ENCODE assay signal across 8 mouse cellular contexts in genomic region chr9:61915393-61916005, GRCm38 (mm10). TPM values are rescaled to one million over a fixed set of nuclear protein-coding genes. Genes with fewer than 3 reads are reported as not detected.
DNase-seq lines count a peak whose midpoint lies in the region; ATAC-seq and TF ChIP-seq lines count a peak whose summit lies in the region.

No protein-coding gene starts in this region.

- H3K4me3 ChIP-seq in kidney, embryonic 16.5 days (ENCODE audit: low read length), result peak overlapping the region; percentile 93
- 0 out of 2 replicates have a peak overlapping the region, but pooled peaks have one; percentile 64 for H3K4me3 ChIP-seq in brown adipose tissue, adult 24 weeks (ENCODE audit: insufficient read depth, low read depth, low read length)
- peak overlapping the region; percentile 89; the same call in 1 of the 2 replicates for H3K4me3 ChIP-seq in hindbrain, postnatal 0 days (ENCODE audit: low read length)
- H3K4me3 ChIP-seq in midbrain, embryonic 16.5 days (ENCODE audit: low read depth, low read length), result peak overlapping the region; percentile 87

- 52% methylated on average over 4 of the region's 4 CpGs for WGBS in kidney, embryonic 16.5 days
- 42% methylated on average over 4 of the region's 4 CpGs for WGBS in hindbrain, postnatal 0 days
- 34% methylated on average over 4 of the region's 4 CpGs for WGBS in midbrain, embryonic 16.5 days

- H3K9ac ChIP-seq in kidney, embryonic 16.5 days (replicated peaks; ENCODE audit: low read length), result peak overlapping the region; percentile 67
- H3K9ac ChIP-seq in hindbrain, postnatal 0 days (replicated peaks; ENCODE audit: low read length), result peak overlapping the region; percentile 69; the same call in 1 of the 2 replicates
- no peak overlapping the region for H3K9ac ChIP-seq in midbrain, embryonic 16.5 days (ENCODE audit: low read depth, low read length)

- TF ChIP-seq CTCF in hindbrain, postnatal 0 days (IDR thresholded peaks at IDR 0.05; ENCODE audit: low read depth), result no peak

- no peak for DNase-seq in kidney, adult 9 months
- DNase-seq in hindbrain, postnatal 0 days (ENCODE audit: low spot score), result no peak
- DNase-seq in frontal cortex, postnatal 25 days (ENCODE audit: low spot score in 2 of 2), result no peak
- DNase-seq in left cerebral cortex, postnatal 25 days (ENCODE audit: low spot score in 2 of 2), result no peak
- no peak for DNase-seq in kidney, postnatal 14 days

- no peak for ATAC-seq in kidney, embryonic 16.5 days (ENCODE audit: low FRiP score, low TSS enrichment)
- ATAC-seq in hindbrain, postnatal 0 days, result no peak
- ATAC-seq in midbrain, embryonic 16.5 days, result no peak

- peaks cover 22% of the 10 kb centered on the region for H3K4me1 ChIP-seq in kidney, embryonic 16.5 days (ENCODE audit: insufficient read depth, low read length)
- H3K4me1 ChIP-seq in brown adipose tissue, adult 24 weeks (ENCODE audit: control insufficient read depth, insufficient read depth, insufficient read length, low read length), result no peaks in the 10 kb centered on the region
- 0 out of 2 replicates have a peak, but pooled peaks cover 3% of the 10 kb centered on the region for H3K4me1 ChIP-seq in hindbrain, postnatal 0 days (ENCODE audit: insufficient read depth, low read length)
- H3K4me1 ChIP-seq in midbrain, embryonic 16.5 days (ENCODE audit: control insufficient read depth, insufficient read depth, low read length), result peaks cover 16% of the 10 kb centered on the region

- H3K9me3 ChIP-seq in kidney, embryonic 16.5 days (ENCODE audit: low read length), result no peaks in the 10 kb centered on the region
- no peaks in the 10 kb centered on the region for H3K9me3 ChIP-seq in hindbrain, postnatal 0 days (ENCODE audit: low read length)
- H3K9me3 ChIP-seq in midbrain, embryonic 16.5 days (replicated peaks; ENCODE audit: control insufficient read depth, low read length, poor library complexity, severe bottlenecking), result no peaks in the 10 kb centered on the region

- peak overlapping the region; percentile 97 for H3K27ac ChIP-seq in kidney, embryonic 16.5 days (ENCODE audit: low read length)
- H3K27ac ChIP-seq in brown adipose tissue, adult 24 weeks (replicated peaks; ENCODE audit: low read depth, low read length), result no peak overlapping the region
- H3K27ac ChIP-seq in hindbrain, postnatal 0 days, result peak overlapping the region; percentile 94; the same call in 1 of the 2 replicates
- peak overlapping the region; percentile 90 for H3K27ac ChIP-seq in midbrain, embryonic 16.5 days (ENCODE audit: low read length)

- peaks cover 55% of the 10 kb centered on the region for H3K36me3 ChIP-seq in kidney, embryonic 16.5 days (ENCODE audit: insufficient read depth, low read length)
- H3K36me3 ChIP-seq in hindbrain, postnatal 0 days (ENCODE audit: insufficient read depth, low read length), result peaks cover 14% of the 10 kb centered on the region
- H3K36me3 ChIP-seq in midbrain, embryonic 16.5 days (ENCODE audit: control insufficient read depth, insufficient read depth, low read length), result peaks cover 11% of the 10 kb centered on the region

- intact Hi-C loops in left cerebral cortex, postnatal 25 days (cut with DNase I), result no loop called here

- H3K4me2 ChIP-seq in kidney, embryonic 16.5 days (replicated peaks; ENCODE audit: low read depth, low read length), result peak overlapping the region; percentile 75
- peak overlapping the region; percentile 65 for H3K4me2 ChIP-seq in hindbrain, postnatal 0 days (ENCODE audit: low read depth, low read length)
- H3K4me2 ChIP-seq in midbrain, embryonic 16.5 days (ENCODE audit: low read length), result peak overlapping the region; percentile 61

- no peaks in the 10 kb centered on the region for H3K27me3 ChIP-seq in kidney, embryonic 16.5 days (ENCODE audit: insufficient read depth, low read length)
- no peaks in the 10 kb centered on the region for H3K27me3 ChIP-seq in hindbrain, postnatal 0 days (ENCODE audit: insufficient read depth, low read length)
- H3K27me3 ChIP-seq in midbrain, embryonic 16.5 days (ENCODE audit: control insufficient read depth, insufficient read depth, low read depth, low read length), result no peaks in the 10 kb centered on the region

RNA-seq across cellular contexts. Expression of gene Rplp1, which starts 1.2 kb away (rescaled TPM):
- 1,273 and 1,285 TPM in 2 replicates for polyA plus RNA-seq in kidney, embryonic 16.5 days (2015; fragmentation: Nextera tagmentation; extraction: Ambion mirVana)
- 1,277 and 1,448 TPM in 2 replicates for polyA plus RNA-seq in brown adipose tissue, adult 24 weeks (2012; ENCODE audit: insufficient read depth, insufficient read length, missing spikeins)
- total RNA-seq in hindbrain, postnatal 0 days (2014; rRNA removed), result 2,832 and 4,239 TPM in 2 replicates
- 1,070 and 1,080 TPM in 2 replicates for polyA plus RNA-seq in hindbrain, postnatal 0 days (2015; fragmentation: Nextera tagmentation; extraction: Ambion mirVana)
- polyA plus RNA-seq in midbrain, embryonic 16.5 days (2015; fragmentation: Nextera tagmentation; extraction: Ambion mirVana), result 818 and 819 TPM in 2 replicates
- 1,000 to 10,000 TPM; 1,342 to 1,349 TPM for total RNA-seq in left cerebral cortex, postnatal 25 days (2021)

RNA-seq across cellular contexts. Expression of gene Kif23, which starts 31.1 kb away (rescaled TPM):
- polyA plus RNA-seq in kidney, embryonic 16.5 days (2015; fragmentation: Nextera tagmentation; extraction: Ambion mirVana), result 122 and 129 TPM in 2 replicates
- 1.1 and 1.6 TPM in 2 replicates for polyA plus RNA-seq in brown adipose tissue, adult 24 weeks (2012; ENCODE audit: insufficient read depth, insufficient read length, missing spikeins)
- 4.5 and 7.5 TPM in 2 replicates for total RNA-seq in hindbrain, postnatal 0 days (2014; rRNA removed)
- 14.7 and 15.5 TPM in 2 replicates for polyA plus RNA-seq in hindbrain, postnatal 0 days (2015; fragmentation: Nextera tagmentation; extraction: Ambion mirVana)
- polyA plus RNA-seq in midbrain, embryonic 16.5 days (2015; fragmentation: Nextera tagmentation; extraction: Ambion mirVana), result 10.1 and 12.9 TPM in 2 replicates
- 1 to 10 TPM; 2.3 to 2.9 TPM for total RNA-seq in left cerebral cortex, postnatal 25 days (2021)
